Mouse (Mus musculus): ENCODE data around the gene Anxa11. TPM values are rescaled to one million over a fixed set of nuclear protein-coding genes. Genes with fewer than 3 reads are reported as not detected.
"Not testable (repeated sequence)": the region's sequence is repeated elsewhere in the genome, so short reads cannot be mapped to it uniquely, and the experiment has no call there.

The Anxa11 gene
- polyA plus RNA-seq, 1 experiment from 2014 or later: 35.5 TPM

- H3K9me3 ChIP-seq (ENCODE audit: control insufficient read depth, low read depth, low read length): no peaks in the 10 kb centered on the region
- no peak overlapping the region for H3K4me2 ChIP-seq (replicated peaks; ENCODE audit: low read depth, low read length)
- H3K4me1 ChIP-seq (ENCODE audit: control insufficient read depth, insufficient read depth, low read length): 0 out of 2 replicates have a peak, but pooled peaks cover 4% of the 10 kb centered on the region
- 63% methylated on average over 11 of the region's 11 CpGs for WGBS
- no peak overlapping the region for H3K4me3 ChIP-seq (ENCODE audit: low read depth, low read length)
- no peaks in the 10 kb centered on the region for H3K36me3 ChIP-seq (ENCODE audit: control insufficient read depth, insufficient read depth, low read length)
- ATAC-seq (ENCODE audit: insufficient number of reproducible peaks, insufficient read depth, low FRiP score, low read depth): no peak
- H3K27me3 ChIP-seq (ENCODE audit: control insufficient read depth, insufficient read depth, low read length): no peaks in the 10 kb centered on the region
- H3K27ac ChIP-seq (ENCODE audit: low read length): no peak overlapping the region
- no peak overlapping the region for H3K9ac ChIP-seq (replicated peaks; ENCODE audit: low read depth, low read length)
These were observed 24.9 kb downstream of the Anxa11 start for GRCm38 (mm10) chr14:25866832-25867231.

DNA sequence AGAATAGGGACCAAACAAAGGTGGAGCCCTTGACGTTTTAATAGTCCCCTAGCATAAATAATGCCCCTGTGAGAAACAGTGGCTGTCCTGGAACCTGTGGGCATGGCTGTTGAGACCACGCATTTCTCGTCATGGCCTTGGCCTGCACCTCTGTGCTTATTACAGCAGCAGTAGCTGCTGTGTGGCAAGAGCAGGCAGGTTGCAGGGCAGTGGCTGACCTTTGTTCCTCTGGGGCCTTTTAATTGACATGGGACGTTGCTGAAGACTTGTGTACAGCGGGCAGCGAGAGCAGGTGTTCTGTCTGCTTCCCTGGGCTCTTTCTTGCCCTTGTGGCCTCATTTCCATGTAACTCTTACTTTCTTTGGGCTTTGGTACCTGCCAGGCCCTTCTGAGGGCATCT is 25.9 kb downstream of the Anxa11 start:
- Histone ChIP-seq H3K36me3 (ENCODE audit: control insufficient read depth, insufficient read depth, low read length) (no peaks in the 10 kb centered on the region), H3K9ac (replicated peaks; ENCODE audit: low read depth, low read length) (no peak overlapping the region), H3K4me1 (ENCODE audit: control insufficient read depth, insufficient read depth, low read length) (0 out of 2 replicates have a peak, but pooled peaks cover 10% of the 10 kb centered on the region), H3K4me2 (replicated peaks; ENCODE audit: low read depth, low read length) (no peak overlapping the region), H3K27me3 (ENCODE audit: control insufficient read depth, insufficient read depth, low read length) (no peaks in the 10 kb centered on the region), H3K4me3 (ENCODE audit: low read depth, low read length) (no peak overlapping the region), H3K27ac (ENCODE audit: low read length) (no peak overlapping the region), H3K9me3 (ENCODE audit: control insufficient read depth, low read depth, low read length) (no peaks in the 10 kb centered on the region)
- ATAC-seq (ENCODE audit: insufficient number of reproducible peaks, insufficient read depth, low FRiP score, low read depth): no peak
- 60% methylated on average over 6 of the region's 6 CpGs for WGBS

DNA sequence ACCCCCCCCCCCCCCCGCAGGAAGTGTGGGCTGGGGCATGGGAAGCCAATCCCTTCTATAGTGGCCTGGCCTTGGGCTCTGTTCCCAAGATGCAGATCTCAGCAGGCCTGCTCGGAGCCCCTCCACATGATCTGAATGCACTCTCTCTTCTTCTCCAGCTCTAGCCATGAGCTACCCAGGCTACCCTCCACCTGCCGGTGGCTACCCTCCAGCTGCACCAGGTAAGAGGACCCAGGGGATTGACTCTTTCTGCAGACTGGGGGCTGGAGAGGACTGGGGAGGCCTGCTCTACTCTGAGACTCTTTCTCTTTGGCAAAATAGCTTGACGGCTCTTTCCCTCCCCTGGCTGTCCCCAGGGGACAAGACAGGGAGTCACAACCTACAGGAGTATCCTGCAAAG is 26.8 kb downstream of the Anxa11 start:
- Histone ChIP-seq H3K4me3 (ENCODE audit: low read depth, low read length) (no peak overlapping the region), H3K36me3 (ENCODE audit: control insufficient read depth, insufficient read depth, low read length) (no peaks in the 10 kb centered on the region), H3K9ac (replicated peaks; ENCODE audit: low read depth, low read length) (no peak overlapping the region), H3K27ac (ENCODE audit: low read length) (no peak overlapping the region), H3K4me1 (ENCODE audit: control insufficient read depth, insufficient read depth, low read length) (0 out of 2 replicates have a peak, but pooled peaks cover 10% of the 10 kb centered on the region), H3K27me3 (ENCODE audit: control insufficient read depth, insufficient read depth, low read length) (no peaks in the 10 kb centered on the region), H3K9me3 (ENCODE audit: control insufficient read depth, low read depth, low read length) (no peaks in the 10 kb centered on the region), H3K4me2 (replicated peaks; ENCODE audit: low read depth, low read length) (no peak overlapping the region)
- 76% methylated on average over 4 of the region's 4 CpGs for WGBS
- no peak for ATAC-seq (ENCODE audit: insufficient number of reproducible peaks, insufficient read depth, low FRiP score, low read depth)

GRCm38 (mm10) chr14:25869135-25869878 is 27.4 kb downstream of the Anxa11 start:
- Histone ChIP-seq H3K4me2 (replicated peaks; ENCODE audit: low read depth, low read length) (no peak overlapping the region), H3K4me3 (ENCODE audit: low read depth, low read length) (no peak overlapping the region), H3K27me3 (ENCODE audit: control insufficient read depth, insufficient read depth, low read length) (no peaks in the 10 kb centered on the region), H3K36me3 (ENCODE audit: control insufficient read depth, insufficient read depth, low read length) (no peaks in the 10 kb centered on the region), H3K9ac (replicated peaks; ENCODE audit: low read depth, low read length) (no peak overlapping the region), H3K9me3 (ENCODE audit: control insufficient read depth, low read depth, low read length) (no peaks in the 10 kb centered on the region), H3K27ac (ENCODE audit: low read length) (no peak overlapping the region), H3K4me1 (ENCODE audit: control insufficient read depth, insufficient read depth, low read length) (0 out of 2 replicates have a peak, but pooled peaks cover 10% of the 10 kb centered on the region)
- WGBS: 62% methylated on average over 9 of the region's 9 CpGs
- ATAC-seq (ENCODE audit: insufficient number of reproducible peaks, insufficient read depth, low FRiP score, low read depth): no peak

DNA sequence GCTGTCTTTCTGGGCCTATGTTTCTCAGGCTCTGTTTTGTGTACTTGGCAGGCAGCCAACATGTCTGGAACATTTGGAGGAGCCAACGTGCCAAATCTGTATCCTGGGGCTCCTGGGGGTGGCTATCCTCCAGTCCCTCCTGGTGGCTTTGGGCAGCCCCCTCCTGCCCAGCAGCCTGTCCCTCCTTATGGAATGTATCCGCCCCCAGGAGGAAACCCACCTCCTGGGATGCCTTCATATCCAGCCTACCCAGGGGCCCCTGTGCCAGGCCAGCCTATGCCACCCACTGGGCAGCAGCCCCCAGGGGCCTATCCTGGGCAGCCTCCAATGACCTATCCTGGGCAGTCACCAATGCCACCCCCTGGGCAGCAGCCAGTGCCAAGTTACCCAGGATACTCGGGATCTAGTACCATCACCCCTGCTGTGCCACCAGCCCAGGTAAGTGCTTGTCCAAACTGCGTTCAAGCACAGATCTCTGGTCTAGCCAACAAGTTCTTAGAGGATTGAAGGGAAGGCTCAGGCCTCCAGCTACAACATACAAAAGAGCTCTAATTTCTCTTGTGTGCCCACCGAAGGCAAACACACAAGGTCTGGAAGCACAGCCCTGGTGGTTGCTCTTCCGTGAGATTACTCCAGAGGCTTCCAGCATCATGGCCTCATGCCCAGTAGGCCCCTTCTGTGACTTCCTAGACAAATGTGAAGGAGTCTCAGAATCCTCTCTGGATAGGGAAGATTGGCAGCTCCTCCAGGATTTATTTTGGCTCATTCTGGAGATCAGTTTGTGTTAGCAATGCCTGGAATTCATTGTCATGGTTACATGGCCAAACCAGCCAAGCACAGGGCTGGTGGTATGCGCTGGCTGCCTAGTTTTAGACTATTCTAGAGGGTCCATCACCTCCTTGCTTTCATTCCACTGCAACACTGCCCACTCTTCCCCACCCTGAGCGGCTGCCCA is 30.8 kb downstream of the Anxa11 start:
- H3K27ac ChIP-seq (ENCODE audit: low read length): no peak overlapping the region
- H3K4me3 ChIP-seq (ENCODE audit: low read depth, low read length): no peak overlapping the region
- no peak overlapping the region for H3K4me2 ChIP-seq (replicated peaks; ENCODE audit: low read depth, low read length)
- no peaks in the 10 kb centered on the region for H3K9me3 ChIP-seq (ENCODE audit: control insufficient read depth, low read depth, low read length)
- H3K36me3 ChIP-seq (ENCODE audit: control insufficient read depth, insufficient read depth, low read length): no peaks in the 10 kb centered on the region
- 74% methylated on average over 8 of the region's 8 CpGs for WGBS
- 0 out of 2 replicates have a peak, but pooled peaks cover 7% of the 10 kb centered on the region for H3K4me1 ChIP-seq (ENCODE audit: control insufficient read depth, insufficient read depth, low read length)
- no peak overlapping the region for H3K9ac ChIP-seq (replicated peaks; ENCODE audit: low read depth, low read length)
- ATAC-seq (ENCODE audit: insufficient number of reproducible peaks, insufficient read depth, low FRiP score, low read depth): peak; percentile 58; the same call in 1 of the 2 replicates
- H3K27me3 ChIP-seq (ENCODE audit: control insufficient read depth, insufficient read depth, low read length): no peaks in the 10 kb centered on the region

GRCm38 (mm10) chr14:25876640-25877039 is 34.7 kb downstream of the Anxa11 start:
- not testable (repeated sequence) for H3K36me3 ChIP-seq (ENCODE audit: control insufficient read depth, insufficient read depth, low read length); H3K27me3 ChIP-seq (ENCODE audit: control insufficient read depth, insufficient read depth, low read length); H3K27ac ChIP-seq (ENCODE audit: low read length); H3K4me1 ChIP-seq (ENCODE audit: control insufficient read depth, insufficient read depth, low read length); ATAC-seq (ENCODE audit: insufficient number of reproducible peaks, insufficient read depth, low FRiP score, low read depth); H3K9me3 ChIP-seq (ENCODE audit: control insufficient read depth, low read depth, low read length); H3K4me3 ChIP-seq (ENCODE audit: low read depth, low read length); H3K9ac ChIP-seq (replicated peaks; ENCODE audit: low read depth, low read length); H3K4me2 ChIP-seq (replicated peaks; ENCODE audit: low read depth, low read length)
- WGBS: no CpG with 5 or more reads among the region's 7 CpGs

- not testable (repeated sequence) for H3K27ac ChIP-seq (ENCODE audit: low read length); H3K4me2 ChIP-seq (replicated peaks; ENCODE audit: low read depth, low read length); H3K9ac ChIP-seq (replicated peaks; ENCODE audit: low read depth, low read length); H3K9me3 ChIP-seq (ENCODE audit: control insufficient read depth, low read depth, low read length); H3K4me3 ChIP-seq (ENCODE audit: low read depth, low read length); ATAC-seq (ENCODE audit: insufficient number of reproducible peaks, insufficient read depth, low FRiP score, low read depth); H3K36me3 ChIP-seq (ENCODE audit: control insufficient read depth, insufficient read depth, low read length); H3K4me1 ChIP-seq (ENCODE audit: control insufficient read depth, insufficient read depth, low read length); H3K27me3 ChIP-seq (ENCODE audit: control insufficient read depth, insufficient read depth, low read length)
- no CpG with 5 or more reads among the region's 9 CpGs for WGBS
These were observed 39.8 kb downstream of the Anxa11 start for GRCm38 (mm10) chr14:25881769-25882168.

- not testable (repeated sequence) for ATAC-seq (ENCODE audit: insufficient number of reproducible peaks, insufficient read depth, low FRiP score, low read depth)
These were observed 43.9 kb downstream of the Anxa11 start for GRCm38 (mm10) chr14:25885886-25886285.

More at GRCm38 (mm10) chr14:25885886-25886285, 43.9 kb downstream of the Anxa11 start:
- not testable (repeated sequence) for H3K4me3 ChIP-seq (ENCODE audit: low read depth, low read length); H3K27ac ChIP-seq (ENCODE audit: low read length); H3K9ac ChIP-seq (replicated peaks; ENCODE audit: low read depth, low read length); H3K27me3 ChIP-seq (ENCODE audit: control insufficient read depth, insufficient read depth, low read length); H3K4me1 ChIP-seq (ENCODE audit: control insufficient read depth, insufficient read depth, low read length); H3K9me3 ChIP-seq (ENCODE audit: control insufficient read depth, low read depth, low read length); H3K4me2 ChIP-seq (replicated peaks; ENCODE audit: low read depth, low read length); H3K36me3 ChIP-seq (ENCODE audit: control insufficient read depth, insufficient read depth, low read length)
- WGBS: no CpG with 5 or more reads among the region's 12 CpGs
